Mouse (Mus musculus) forebrain, embryonic 13.5 days (tissue): ENCODE results near the gene Tnf. TPM values are rescaled to one million over a fixed set of nuclear protein-coding genes. Genes with fewer than 3 reads are reported as not detected.
A peak's percentile ranks its signal among the peaks of the same experiment; 100 is the strongest.
"Not testable (repeated sequence)": the region's sequence is repeated elsewhere in the genome, so short reads cannot be mapped to it uniquely, and the experiment has no call there.

ENCODE experiments used
- ATAC-seq: fragments of 200-750 bp; cut with Nextera tagmentation; 2 replicates; pipeline ENCODE4 v1.8.0; 2017
- H3K27ac ChIP-seq: fragments of 300-500 bp; sonication (generic); 2 replicates; pipeline ENCODE4 v1.5.1; 2015; ENCODE audit warnings: inconsistent platforms, mild to moderate bottlenecking, moderate library complexity
- H3K27me3 ChIP-seq: fragments of 300-500 bp; sonication (generic); 2 replicates; pipeline ENCODE4 v1.6.1; 2015; ENCODE audit warnings: mild to moderate bottlenecking, inconsistent platforms
- H3K36me3 ChIP-seq: fragments of 300-500 bp; sonication (generic); 2 replicates; pipeline ENCODE4 v1.6.1; 2015; ENCODE audit warnings: mild to moderate bottlenecking, inconsistent platforms; ENCODE audit not compliant: poor library complexity, severe bottlenecking
- H3K4me1 ChIP-seq: fragments of 300-500 bp; sonication (generic); 2 replicates; pipeline ENCODE4 v1.6.1; 2015; ENCODE audit warnings: inconsistent platforms
- H3K4me2 ChIP-seq: fragments of 300-500 bp; sonication (generic); 2 replicates; pipeline ENCODE4 v1.6.1; 2015; ENCODE audit warnings: inconsistent platforms, mild to moderate bottlenecking, moderate library complexity
- H3K4me3 ChIP-seq: fragments of 300-500 bp; sonication (generic); 2 replicates; pipeline ENCODE4 v1.5.1; 2015; ENCODE audit warnings: mild to moderate bottlenecking, inconsistent platforms
- H3K9ac ChIP-seq: fragments of 300-500 bp; sonication (generic); 2 replicates; pipeline ENCODE4 v1.6.1; 2015; ENCODE audit warnings: mild to moderate bottlenecking, inconsistent platforms
- H3K9me3 ChIP-seq: fragments of 300-500 bp; sonication (generic); replicated peaks from 2 replicates; pipeline ENCODE4 v1.6.1; 2016; ENCODE audit warnings: inconsistent platforms
- WGBS: fragments of 180-500 bp; shearing (Covaris S2); methylation state at CpG from one replicate; pipeline ENCODE4 v1.1.7; 2015; 5-methylcytosine and 5-hydroxymethylcytosine counted together
- polyA plus RNA-seq: library from polyadenylated mRNA; unstranded; fragments of >200 nt; fragmentation: Nextera tagmentation; extraction: Ambion mirVana; gene quantifications from 2 replicates; pipeline ENCODE4 v1.2.1, GENCODE M21; 2015

Tnf gene
- polyA plus RNA-seq, 1 experiment from 2014 or later: not detected

GRCm38 (mm10) chr17:35241305-35242014 is 39.7 kb upstream of the Tnf start, which contains the start of gene Ddx39b:
Gene Ddx39b, plus strand, starts transcription at chr17:35241746.
- no peaks in the 10 kb centered on the region for H3K9me3 ChIP-seq
- peak within 1 kb of the TSS; percentile 100 for H3K9ac ChIP-seq
- no peaks in the 10 kb centered on the region for H3K27me3 ChIP-seq
- peak within 1 kb of the TSS; percentile 97 for H3K4me2 ChIP-seq
- peaks cover 51% of the 10 kb centered on the region for H3K4me1 ChIP-seq
- H3K36me3 ChIP-seq: peaks cover 35% of the 10 kb centered on the region
- 1% methylated on average over 69 of the region's 69 CpGs for WGBS
- peak within 1 kb of the TSS; percentile 99 for H3K27ac ChIP-seq
- peak; percentile 92 for ATAC-seq
- H3K4me3 ChIP-seq: peak within 1 kb of the TSS; percentile 99

DNA sequence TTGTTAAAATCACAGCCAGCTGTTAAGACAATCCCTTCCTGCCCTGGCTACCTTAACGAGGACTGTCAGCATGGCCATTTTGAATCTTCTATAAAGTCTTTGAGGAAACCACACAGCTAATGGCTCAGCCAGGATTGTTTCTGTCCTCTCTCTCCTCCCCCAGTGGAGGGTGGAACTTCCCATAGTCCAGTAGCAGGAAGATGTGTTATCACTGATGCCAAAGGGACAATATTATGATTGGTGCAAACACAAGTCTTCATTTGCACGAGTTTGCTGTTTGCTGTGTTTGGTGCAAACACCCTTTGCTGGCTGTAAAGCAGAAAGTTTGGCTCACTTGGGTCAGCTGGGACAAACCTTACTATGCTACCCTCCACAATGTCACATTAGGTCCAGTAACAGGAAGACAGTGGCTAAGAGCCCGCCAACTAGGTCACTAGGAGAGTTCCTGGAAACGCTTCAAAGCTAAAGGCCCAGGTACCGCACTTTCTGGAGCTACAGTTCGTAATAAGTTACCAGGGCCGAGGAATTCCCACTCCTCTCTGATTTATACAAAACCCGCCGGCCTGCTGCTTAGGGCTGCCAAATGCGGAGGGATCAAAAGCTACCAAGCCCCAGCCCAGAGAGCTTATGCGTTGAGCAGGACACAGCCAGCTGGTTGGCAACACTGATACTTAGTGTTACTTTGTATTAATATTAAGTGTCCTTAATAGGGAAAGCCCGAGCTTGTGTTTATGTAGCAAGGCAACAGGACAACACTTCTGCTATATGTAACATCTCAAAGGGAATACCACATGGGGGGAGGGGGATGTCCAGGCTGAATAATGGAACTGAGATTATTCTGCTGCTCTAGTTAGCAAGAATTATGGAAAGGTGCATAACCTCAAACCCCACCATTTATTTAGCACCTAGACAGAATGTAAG is 38.8 kb upstream of the Tnf start:
- H3K9ac ChIP-seq: peak overlapping the region; percentile 100
- H3K4me2 ChIP-seq: peak overlapping the region; percentile 97
- H3K27me3 ChIP-seq: no peaks in the 10 kb centered on the region
- peak overlapping the region; percentile 99 for H3K4me3 ChIP-seq
- H3K27ac ChIP-seq: peak overlapping the region; percentile 99
- H3K4me1 ChIP-seq: peaks cover 44% of the 10 kb centered on the region
- no peaks in the 10 kb centered on the region for H3K9me3 ChIP-seq
- 0 out of 2 replicates have a peak, but pooled peaks have one; percentile 0 for ATAC-seq
- peaks cover 27% of the 10 kb centered on the region for H3K36me3 ChIP-seq
- 30% methylated on average over 12 of the region's 12 CpGs for WGBS

- Histone ChIP-seq H3K4me3 (no peak overlapping the region), H3K27me3 (no peaks in the 10 kb centered on the region), H3K36me3 (peaks cover 18% of the 10 kb centered on the region), H3K4me1 (peaks cover 39% of the 10 kb centered on the region), H3K9me3 (no peaks in the 10 kb centered on the region), H3K9ac (no peak overlapping the region), H3K27ac (no peak overlapping the region), H3K4me2 (no peak overlapping the region)
- no peak for ATAC-seq
- WGBS: 81% methylated on average over 5 of the region's 5 CpGs
Observed at GRCm38 (mm10) chr17:35239700-35240099, 37.9 kb upstream of the Tnf start.

DNA sequence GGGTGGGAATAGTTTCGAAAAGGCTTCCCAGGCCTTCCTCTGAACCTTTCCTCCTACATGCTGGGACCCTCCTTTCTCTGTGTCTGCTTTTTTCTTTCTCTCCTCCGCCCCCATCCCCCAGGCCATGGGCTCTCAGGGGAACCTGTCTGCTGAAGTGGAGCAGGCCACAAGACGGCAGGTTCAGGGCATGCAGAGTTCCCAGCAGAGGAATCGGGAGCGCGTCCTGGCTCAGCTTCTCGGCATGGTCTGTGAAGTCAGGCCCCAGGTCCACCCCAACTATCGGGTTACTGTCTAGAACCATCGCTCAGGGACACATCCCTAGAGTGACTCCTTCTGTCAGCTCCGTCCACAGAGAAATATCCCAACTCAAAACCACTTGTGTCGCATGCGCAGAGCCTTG is 35.7 kb upstream of the Tnf start:
- H3K27me3 ChIP-seq: no peaks in the 10 kb centered on the region
- ATAC-seq: no peak
- no peak overlapping the region for H3K9ac ChIP-seq
- no peak overlapping the region for H3K4me3 ChIP-seq
- no peak overlapping the region for H3K27ac ChIP-seq
- H3K4me1 ChIP-seq: peaks cover 37% of the 10 kb centered on the region
- WGBS: 91% methylated on average over 12 of the region's 12 CpGs
- H3K36me3 ChIP-seq: peaks cover 11% of the 10 kb centered on the region
- no peaks in the 10 kb centered on the region for H3K9me3 ChIP-seq
- peak overlapping the region; percentile 85; the same call in 1 of the 2 replicates for H3K4me2 ChIP-seq

GRCm38 (mm10) chr17:35236996-35237395 is 35.2 kb upstream of the Tnf start:
- no peak for ATAC-seq
- Histone ChIP-seq H3K27ac (peak overlapping the region; percentile 97), H3K36me3 (peaks cover 11% of the 10 kb centered on the region), H3K9ac (peak overlapping the region; percentile 86), H3K27me3 (no peaks in the 10 kb centered on the region), H3K9me3 (no peaks in the 10 kb centered on the region), H3K4me1 (peaks cover 37% of the 10 kb centered on the region), H3K4me3 (peak overlapping the region; percentile 58), H3K4me2 (peak overlapping the region; percentile 85)
- WGBS: 78% methylated on average over 9 of the region's 9 CpGs

DNA sequence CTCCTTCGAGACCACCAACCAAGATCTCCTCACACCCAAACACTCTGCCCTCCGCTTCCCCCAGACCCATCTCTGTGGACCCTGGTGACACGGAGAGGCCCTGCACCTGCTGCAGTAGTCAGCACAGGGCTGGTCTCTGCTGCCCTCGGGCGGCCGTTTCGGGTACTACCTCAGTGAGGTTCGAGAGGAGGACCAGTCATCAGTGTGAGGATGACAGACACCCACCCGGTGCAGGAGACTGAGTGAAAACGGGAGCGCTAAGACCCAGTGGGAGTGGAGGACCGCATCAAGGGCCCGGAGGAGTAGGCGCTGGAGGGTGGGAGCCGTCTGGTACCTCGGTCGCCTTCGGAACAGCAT is 34.6 kb upstream of the Tnf start:
- Histone ChIP-seq H3K36me3 (peaks cover 12% of the 10 kb centered on the region), H3K9me3 (no peaks in the 10 kb centered on the region), H3K27me3 (no peaks in the 10 kb centered on the region), H3K27ac (peak overlapping the region; percentile 97), H3K4me3 (peak overlapping the region; percentile 58), H3K4me1 (peaks cover 41% of the 10 kb centered on the region), H3K9ac (peak overlapping the region; percentile 86), H3K4me2 (peak overlapping the region; percentile 85)
- 1% methylated on average over 18 of the region's 18 CpGs for WGBS
- peak; percentile 84 for ATAC-seq

- under 1% methylated on average over 35 of the region's 35 CpGs for WGBS
- no peaks in the 10 kb centered on the region for H3K9me3 ChIP-seq
- peaks cover 40% of the 10 kb centered on the region for H3K4me1 ChIP-seq
- H3K4me2 ChIP-seq: peak within 1 kb of the TSS; percentile 85
- peak; percentile 77 for ATAC-seq
- peak within 1 kb of the TSS; percentile 58 for H3K4me3 ChIP-seq
- H3K9ac ChIP-seq: peak within 1 kb of the TSS; percentile 86
- no peaks in the 10 kb centered on the region for H3K27me3 ChIP-seq
- peaks cover 17% of the 10 kb centered on the region for H3K36me3 ChIP-seq
- H3K27ac ChIP-seq: peak within 1 kb of the TSS; percentile 97
Observed at GRCm38 (mm10) chr17:35235614-35236389, 34.0 kb upstream of the Tnf start, which contains the start of gene Nfkbil1. Gene Nfkbil1, minus strand, starts transcription at chr17:35235792.

- peak overlapping the region; percentile 86 for H3K9ac ChIP-seq
- ATAC-seq: no peak
- peak overlapping the region; percentile 58 for H3K4me3 ChIP-seq
- no peaks in the 10 kb centered on the region for H3K9me3 ChIP-seq
- H3K4me2 ChIP-seq: peak overlapping the region; percentile 85
- peaks cover 25% of the 10 kb centered on the region for H3K36me3 ChIP-seq
- peak overlapping the region; percentile 97 for H3K27ac ChIP-seq
- H3K4me1 ChIP-seq: peaks cover 32% of the 10 kb centered on the region
- no peaks in the 10 kb centered on the region for H3K27me3 ChIP-seq
- WGBS: 15% methylated on average over 28 of the region's 31 CpGs
Observed at GRCm38 (mm10) chr17:35234903-35235302, 33.1 kb upstream of the Tnf start.

DNA sequence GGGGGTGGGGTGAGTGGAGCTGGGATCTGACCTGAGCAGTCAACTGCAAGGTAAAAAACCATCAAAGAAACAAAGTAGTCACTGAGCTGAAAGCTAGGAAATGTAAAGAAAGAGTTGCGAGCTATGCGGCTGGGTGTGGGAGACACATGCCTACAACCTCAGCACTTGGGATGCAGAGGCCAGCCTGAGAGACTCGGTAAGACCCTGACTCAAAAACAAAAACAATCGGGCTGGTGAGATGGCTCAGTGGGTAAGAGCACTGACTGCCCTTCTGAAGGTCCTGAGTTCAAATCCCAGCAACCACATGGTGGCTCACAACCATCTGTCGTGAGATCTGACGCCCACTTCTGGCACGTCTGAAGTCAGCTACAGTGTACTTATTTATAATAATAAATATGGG is 32.3 kb upstream of the Tnf start:
- Histone ChIP-seq H3K4me2 (peak overlapping the region; percentile 85), H3K36me3 (peaks cover 33% of the 10 kb centered on the region), H3K9ac (0 out of 2 replicates have a peak overlapping the region, but pooled peaks have one; percentile 86), H3K4me1 (peaks cover 32% of the 10 kb centered on the region), H3K4me3 (peak overlapping the region; percentile 58; the same call in 1 of the 2 replicates)
- ATAC-seq, H3K9me3 ChIP-seq, H3K27me3 ChIP-seq, H3K27ac ChIP-seq: not testable (repeated sequence)
- WGBS: 93% methylated on average over 7 of the region's 7 CpGs

GRCm38 (mm10) chr17:35233114-35233980 is 31.5 kb upstream of the Tnf start, which contains the start of gene Atp6v1g2:
Gene Atp6v1g2, plus strand, starts transcription at chr17:35233660.
- Histone ChIP-seq H3K4me2 (peak within 1 kb of the TSS; percentile 85), H3K9ac (peak within 1 kb of the TSS; percentile 86), H3K4me1 (peaks cover 32% of the 10 kb centered on the region), H3K27ac (no peak within 1 kb of the TSS), H3K36me3 (peaks cover 40% of the 10 kb centered on the region), H3K27me3 (no peaks in the 10 kb centered on the region), H3K9me3 (no peaks in the 10 kb centered on the region), H3K4me3 (peak within 1 kb of the TSS; percentile 58)
- ATAC-seq: no peak
- 79% methylated on average over 18 of the region's 18 CpGs for WGBS

GRCm38 (mm10) chr17:35232659-35233058 is 30.9 kb upstream of the Tnf start:
- WGBS: 93% methylated on average over 5 of the region's 5 CpGs
- Histone ChIP-seq H3K9ac (peak overlapping the region; percentile 35; the same call in 1 of the 2 replicates), H3K9me3 (no peaks in the 10 kb centered on the region), H3K4me3 (no peak overlapping the region), H3K27me3 (no peaks in the 10 kb centered on the region), H3K27ac (no peak overlapping the region), H3K36me3 (peaks cover 47% of the 10 kb centered on the region), H3K4me2 (no peak overlapping the region), H3K4me1 (peaks cover 32% of the 10 kb centered on the region)
- no peak for ATAC-seq
